Mouse (Mus musculus) neural tube, embryonic 14.5 days (tissue): ENCODE data around the gene Evx2. TPM values are rescaled to one million over a fixed set of nuclear protein-coding genes. Genes with fewer than 3 reads are reported as not detected.

Experiments
- ATAC-seq: fragments of 200-750 bp; cut with Nextera tagmentation; 2 replicates; pipeline ENCODE4 v1.8.0; 2017; ENCODE audit warnings: low read depth, mild to moderate bottlenecking, moderate TSS enrichment, moderate library complexity
- H3K27ac ChIP-seq: fragments of 300-500 bp; sonication (generic); 2 replicates; pipeline ENCODE4 v1.5.1; 2014; ENCODE audit warnings: low read depth, mild to moderate bottlenecking, control low read depth, low read length, moderate library complexity, mixed read lengths
- H3K27me3 ChIP-seq: fragments of 300-500 bp; sonication (generic); 2 replicates; pipeline ENCODE4 v1.6.1; 2014; ENCODE audit warnings: low read length; ENCODE audit not compliant: control insufficient read depth, insufficient read depth
- H3K36me3 ChIP-seq: fragments of 300-500 bp; sonication (generic); 2 replicates; pipeline ENCODE4 v1.6.1; 2014; ENCODE audit warnings: low read length, mixed read lengths; ENCODE audit not compliant: control insufficient read depth, insufficient read depth
- H3K4me1 ChIP-seq: fragments of 300-500 bp; sonication (generic); 2 replicates; pipeline ENCODE4 v1.6.1; 2014; ENCODE audit warnings: low read length; ENCODE audit not compliant: control insufficient read depth, insufficient read depth
- H3K4me2 ChIP-seq: fragments of 300-500 bp; sonication (generic); 2 replicates; pipeline ENCODE4 v1.6.1; 2014; ENCODE audit warnings: mild to moderate bottlenecking, low read depth, low read length, control low read depth
- H3K4me3 ChIP-seq: fragments of 300-500 bp; sonication (generic); 2 replicates; pipeline ENCODE4 v1.5.1; 2014; ENCODE audit warnings: low read depth, low read length, control low read depth, mixed read lengths
- H3K9ac ChIP-seq: fragments of 300-500 bp; sonication (generic); replicated peaks from 2 replicates; pipeline ENCODE4 v1.6.1; 2014; ENCODE audit warnings: low read depth, mild to moderate bottlenecking, control low read depth, low read length, mixed read lengths
- H3K9me3 ChIP-seq: fragments of 300-500 bp; sonication (generic); 2 replicates; pipeline ENCODE4 v1.6.1; 2016; ENCODE audit warnings: low read length; ENCODE audit not compliant: control insufficient read depth
- WGBS: fragments of 180-500 bp; shearing (Covaris S2); extraction: QIAGEN DNeasy Blood & Tissue Kit; methylation state at CpG from one replicate; pipeline ENCODE4 v1.1.7; 2014; 5-methylcytosine and 5-hydroxymethylcytosine counted together
- polyA plus RNA-seq: library from polyadenylated mRNA; unstranded; fragments of >200 nt; fragmentation: Nextera tagmentation; extraction: Ambion mirVana; gene quantifications from 2 replicates; pipeline ENCODE4 v1.2.1, GENCODE M21; 2014

Evx2 gene
- polyA plus RNA-seq, 1 experiment from 2014 or later, result 0.55 TPM

DNA sequence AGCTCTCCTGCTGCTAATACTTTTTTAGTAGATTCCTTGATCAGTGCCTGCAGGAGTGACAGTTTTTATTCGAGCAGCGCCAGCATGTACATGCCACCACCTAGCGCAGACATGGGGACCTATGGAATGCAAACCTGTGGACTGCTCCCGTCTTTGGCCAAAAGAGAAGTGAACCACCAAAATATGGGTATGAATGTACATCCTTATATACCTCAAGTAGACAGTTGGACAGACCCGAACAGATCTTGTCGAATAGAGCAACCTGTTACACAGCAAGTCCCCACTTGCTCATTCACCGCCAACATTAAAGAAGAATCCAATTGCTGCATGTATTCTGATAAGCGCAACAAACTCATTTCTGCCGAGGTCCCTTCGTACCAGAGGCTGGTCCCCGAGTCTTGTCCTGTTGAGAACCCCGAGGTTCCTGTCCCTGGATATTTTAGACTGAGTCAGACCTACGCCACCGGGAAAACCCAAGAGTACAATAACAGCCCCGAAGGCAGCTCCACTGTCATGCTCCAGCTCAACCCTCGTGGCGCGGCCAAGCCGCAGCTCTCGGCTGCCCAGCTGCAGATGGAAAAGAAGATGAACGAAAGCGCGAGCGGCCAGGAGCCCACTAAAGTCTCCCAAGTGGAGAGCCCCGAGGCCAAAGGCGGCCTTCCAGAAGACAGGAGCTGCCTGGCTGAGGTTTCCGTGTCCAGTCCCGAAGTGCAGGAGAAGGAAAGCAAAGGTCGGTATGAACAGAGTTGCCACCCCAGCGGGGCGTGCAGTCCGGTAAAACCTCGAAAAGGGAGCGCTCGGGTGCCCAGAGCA lies 32.8 kb upstream of the Evx2 start:
- H3K36me3 ChIP-seq, result no peaks in the 10 kb centered on the region
- WGBS, result 2% methylated on average over 35 of the region's 35 CpGs
- H3K9me3 ChIP-seq, result no peaks in the 10 kb centered on the region
- peaks cover 12% of the 10 kb centered on the region for H3K27me3 ChIP-seq
- H3K4me1 ChIP-seq, result peaks cover 3% of the 10 kb centered on the region; the same call in 1 of the 2 replicates
- peak overlapping the region; percentile 70 for H3K27ac ChIP-seq
- H3K9ac ChIP-seq, result peak overlapping the region; percentile 66
- no peak for ATAC-seq
- H3K4me2 ChIP-seq, result peak overlapping the region; percentile 74
- peak overlapping the region; percentile 39 for H3K4me3 ChIP-seq

- Histone ChIP-seq H3K27ac (peak within 1 kb of the TSS; percentile 70), H3K27me3 (peaks cover 17% of the 10 kb centered on the region), H3K36me3 (no peaks in the 10 kb centered on the region), H3K9me3 (no peaks in the 10 kb centered on the region), H3K4me3 (peak within 1 kb of the TSS; percentile 39), H3K4me2 (peak within 1 kb of the TSS; percentile 74), H3K4me1 (no peaks in the 10 kb centered on the region; the same call in 1 of the 2 replicates), H3K9ac (peak within 1 kb of the TSS; percentile 66)
- peak; percentile 81 for ATAC-seq
- under 1% methylated on average over 56 of the region's 56 CpGs for WGBS
These were observed 31.9 kb upstream of the Evx2 start, which contains the start of gene Hoxd10 for GRCm38 (mm10) chr2:74691022-74691951. Gene Hoxd10, plus strand, starts transcription at chr2:74691924.

GRCm38 (mm10) chr2:74690338-74690716 lies 31.0 kb upstream of the Evx2 start:
- H3K4me2 ChIP-seq, result peak overlapping the region; percentile 74
- peak overlapping the region; percentile 56; the same call in 1 of the 2 replicates for H3K9ac ChIP-seq
- no peaks in the 10 kb centered on the region for H3K36me3 ChIP-seq
- no peaks in the 10 kb centered on the region; the same call in 1 of the 2 replicates for H3K4me1 ChIP-seq
- peaks cover 17% of the 10 kb centered on the region for H3K27me3 ChIP-seq
- H3K4me3 ChIP-seq, result peak overlapping the region; percentile 39
- H3K9me3 ChIP-seq, result no peaks in the 10 kb centered on the region
- peak overlapping the region; percentile 83 for H3K27ac ChIP-seq
- ATAC-seq, result no peak
- WGBS, result 6% methylated on average over 8 of the region's 8 CpGs

DNA sequence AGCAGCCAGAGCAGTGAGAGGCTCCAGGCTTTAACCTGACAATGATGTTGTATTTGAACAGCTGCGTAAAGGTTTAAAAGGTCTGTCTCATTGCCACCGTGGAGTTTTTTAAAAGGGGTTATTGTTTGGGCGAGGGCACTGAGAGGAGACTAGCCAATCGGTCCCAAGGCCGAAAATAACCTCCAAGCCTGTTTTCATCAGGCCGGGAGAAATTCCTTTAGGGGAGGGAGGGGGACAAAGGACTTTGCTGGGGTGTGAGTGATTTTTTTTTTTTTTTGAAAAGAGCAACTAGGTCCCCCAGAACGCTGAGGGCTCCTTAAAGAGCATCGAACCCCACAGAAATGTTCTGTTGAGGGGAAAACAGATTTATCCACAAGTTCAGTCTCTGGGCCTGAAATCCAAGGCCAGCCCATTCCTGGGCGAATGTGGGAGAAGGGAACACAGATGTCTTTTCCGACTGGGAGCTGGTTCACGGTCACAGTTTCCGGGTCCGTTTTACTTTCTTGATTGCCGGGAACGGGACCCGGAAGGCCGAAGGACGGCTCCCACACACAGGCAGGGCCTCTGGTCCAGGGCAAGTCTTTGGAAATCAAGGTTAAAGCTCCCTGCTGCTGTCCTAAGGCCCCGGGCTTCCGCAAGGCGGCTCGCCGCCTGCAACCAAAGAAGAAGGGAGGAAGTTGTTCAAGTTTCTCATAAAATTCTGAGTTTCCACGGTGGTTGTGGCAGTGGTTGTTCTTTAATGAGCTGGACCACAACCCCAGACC lies 30.4 kb upstream of the Evx2 start:
- Histone ChIP-seq H3K36me3 (no peaks in the 10 kb centered on the region), H3K4me1 (no peaks in the 10 kb centered on the region; the same call in 1 of the 2 replicates), H3K27me3 (peaks cover 19% of the 10 kb centered on the region), H3K4me2 (peak overlapping the region; percentile 44), H3K27ac (peak overlapping the region; percentile 83), H3K9ac (peak overlapping the region; percentile 56), H3K4me3 (peak overlapping the region; percentile 33), H3K9me3 (no peaks in the 10 kb centered on the region)
- 0 out of 2 replicates have a peak, but pooled peaks have one; percentile 6 for ATAC-seq
- WGBS, result under 1% methylated on average over 24 of the region's 24 CpGs

DNA sequence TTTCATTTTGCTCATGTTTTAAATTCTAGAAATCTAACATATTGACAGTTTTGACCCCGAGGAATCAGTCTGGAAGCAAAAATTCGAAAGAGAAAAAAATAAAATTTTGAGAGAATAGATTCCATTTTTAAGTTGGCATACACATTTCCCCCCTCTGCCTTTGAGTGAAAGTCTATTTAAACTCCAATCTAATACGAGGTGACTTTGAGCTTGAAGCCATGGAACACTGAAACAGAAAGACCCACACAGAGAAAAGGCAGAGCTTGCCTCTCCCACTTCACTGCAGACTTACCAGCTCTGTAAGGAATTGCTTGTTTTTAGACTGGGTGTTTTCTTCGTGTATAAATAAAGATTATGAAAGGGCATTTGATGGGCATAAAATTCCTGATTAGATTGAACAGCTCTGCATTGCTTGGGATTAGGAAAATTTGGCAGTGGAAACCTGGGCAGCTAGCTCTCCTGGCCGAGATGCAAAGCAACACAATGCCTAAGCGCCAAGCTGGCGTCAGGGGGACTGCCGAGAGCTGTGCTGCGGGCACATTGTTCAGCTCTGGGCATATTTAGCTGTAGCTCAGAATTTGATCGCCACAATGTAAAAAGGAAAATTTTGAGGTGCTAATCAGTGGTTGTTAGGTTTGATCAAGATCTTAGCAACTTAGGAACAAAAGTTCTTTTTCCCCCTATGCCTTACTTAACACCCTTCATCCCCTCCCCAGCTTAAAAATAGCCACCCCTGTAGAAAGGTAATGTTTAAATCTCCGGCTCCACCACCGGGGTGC lies 29.6 kb upstream of the Evx2 start:
- Histone ChIP-seq H3K9ac (peak overlapping the region; percentile 58; the same call in 1 of the 2 replicates), H3K27ac (peak overlapping the region; percentile 83), H3K4me1 (no peaks in the 10 kb centered on the region; the same call in 1 of the 2 replicates), H3K27me3 (peaks cover 25% of the 10 kb centered on the region), H3K9me3 (no peaks in the 10 kb centered on the region), H3K36me3 (no peaks in the 10 kb centered on the region), H3K4me2 (peak overlapping the region; percentile 44), H3K4me3 (peak overlapping the region; percentile 33; the same call in 1 of the 2 replicates)
- WGBS, result 3% methylated on average over 12 of the region's 12 CpGs
- ATAC-seq, result 0 out of 2 replicates have a peak, but pooled peaks have one; percentile 26

- ATAC-seq, result no peak
- Histone ChIP-seq H3K4me1 (no peaks in the 10 kb centered on the region; the same call in 1 of the 2 replicates), H3K27ac (peak overlapping the region; percentile 76), H3K9me3 (no peaks in the 10 kb centered on the region), H3K27me3 (peaks cover 31% of the 10 kb centered on the region), H3K4me3 (peak overlapping the region; percentile 33), H3K4me2 (peak overlapping the region; percentile 44), H3K9ac (peak overlapping the region; percentile 58), H3K36me3 (no peaks in the 10 kb centered on the region)
- under 1% methylated on average over 31 of the region's 31 CpGs for WGBS
These were observed 28.6 kb upstream of the Evx2 start for GRCm38 (mm10) chr2:74687698-74688555.

DNA sequence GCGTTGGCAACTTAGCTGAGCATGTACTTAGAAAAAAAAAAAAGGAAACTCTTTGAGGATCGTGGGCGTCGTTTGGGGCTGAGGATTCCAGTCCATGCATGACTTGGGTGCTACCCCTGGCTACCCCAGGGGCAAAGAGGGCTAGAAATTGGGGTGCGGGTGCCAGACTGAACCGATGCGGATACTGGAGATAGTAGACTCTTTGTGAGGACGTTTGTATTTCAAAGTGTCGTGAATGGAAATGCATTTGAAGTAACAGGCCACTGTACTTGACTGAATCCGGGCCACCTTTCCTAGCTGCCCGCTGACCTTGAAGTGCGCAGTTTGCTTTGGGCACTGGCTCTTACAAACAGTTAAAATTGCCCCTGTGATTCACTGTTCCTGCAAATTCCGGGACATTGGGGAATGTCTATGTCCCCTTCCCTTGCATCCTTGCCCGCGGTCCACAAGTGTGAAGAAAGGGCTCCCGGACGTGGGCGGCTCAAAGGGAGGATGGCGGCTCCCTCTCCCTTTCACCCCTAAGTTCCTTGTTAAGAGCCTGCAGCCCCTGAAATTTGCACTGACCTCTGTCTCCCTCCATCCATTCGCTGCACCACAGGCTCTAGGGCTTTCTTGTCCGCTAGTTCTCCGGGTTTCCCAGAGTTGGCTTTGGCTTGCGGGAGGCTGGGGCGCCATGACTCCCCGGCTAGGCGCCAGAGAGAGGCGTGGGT lies 27.8 kb upstream of the Evx2 start:
- peak overlapping the region; percentile 44 for H3K4me2 ChIP-seq
- peak overlapping the region; percentile 76 for H3K27ac ChIP-seq
- H3K9ac ChIP-seq, result peak overlapping the region; percentile 58
- peaks cover 35% of the 10 kb centered on the region for H3K27me3 ChIP-seq
- H3K4me3 ChIP-seq, result peak overlapping the region; percentile 33
- peaks cover under 1% of the 10 kb centered on the region; the same call in 1 of the 2 replicates for H3K4me1 ChIP-seq
- H3K9me3 ChIP-seq, result no peaks in the 10 kb centered on the region
- no peaks in the 10 kb centered on the region for H3K36me3 ChIP-seq
- WGBS, result 1% methylated on average over 27 of the region's 27 CpGs
- no peak for ATAC-seq
